Mouse (Mus musculus) CH12.LX (cell line): Measurements from ENCODE around the gene Fndc7. TPM values are rescaled to one million over a fixed set of nuclear protein-coding genes. Genes with fewer than 3 reads are reported as not detected.

Experiments
- DNase-seq: peaks from one replicate; pipeline ENCODE4 v3.0.0-alpha.2; 2013; ENCODE audit errors: extremely low read depth
- H3K27ac ChIP-seq: 2 replicates; pipeline ENCODE4 v1.5.1; 2012; ENCODE audit warnings: low read depth, mild to moderate bottlenecking, control low read depth, moderate library complexity; ENCODE audit not compliant: insufficient read depth
- H3K27me3 ChIP-seq: replicated peaks from 2 replicates; pipeline ENCODE3; 2012; ENCODE audit warnings: inconsistent platforms
- H3K36me3 ChIP-seq, 2 experiments: replicated peaks in 1 of 2; 2 replicates each; pipeline versions ENCODE3 to v1.6.1; 2012; ENCODE audit warnings: inconsistent platforms in 1 of 2, low read length in 1 of 2, mild to moderate bottlenecking in 1 of 2, mixed read lengths in 1 of 2, moderate library complexity in 1 of 2; ENCODE audit not compliant: control insufficient read depth in 1 of 2, insufficient read depth in 1 of 2
- H3K4me1 ChIP-seq, 2 experiments: 2 replicates each; pipeline ENCODE4 v1.6.1; 2012; ENCODE audit warnings: inconsistent platforms in 1 of 2, moderate library complexity in 1 of 2; ENCODE audit not compliant: insufficient read depth in 2 of 2, control insufficient read depth in 1 of 2
- H3K4me2 ChIP-seq: 2 replicates; pipeline ENCODE4 v1.6.1; 2012; ENCODE audit warnings: low read depth, mild to moderate bottlenecking, control low read depth; ENCODE audit not compliant: poor library complexity, insufficient read depth, severe bottlenecking
- H3K4me3 ChIP-seq, 3 experiments: fragments of 150-350 bp in 1 of 3; sonication (generic) in 1 of 3; replicated peaks in 1 of 3; 2 replicates each; pipeline versions ENCODE3 to v1.5.1; 2011 to 2012; ENCODE audit warnings: low read depth in 2 of 3, low read length in 2 of 3, mild to moderate bottlenecking in 2 of 3, moderate library complexity in 2 of 3, control low read depth in 1 of 3, improper control_type of control experiment in 1 of 3, inconsistent platforms in 1 of 3, mixed read lengths in 1 of 3; ENCODE audit not compliant: poor library complexity in 1 of 3
- H3K79me2 ChIP-seq: replicated peaks from 2 replicates; pipeline ENCODE4 v1.6.1; 2012; ENCODE audit warnings: mild to moderate bottlenecking, moderate library complexity; ENCODE audit not compliant: control insufficient read depth, poor library complexity, insufficient read depth, severe bottlenecking; ENCODE audit errors: extremely low read depth
- H3K9ac ChIP-seq: 2 replicates; pipeline ENCODE4 v1.6.1; 2012; ENCODE audit warnings: low read depth, mild to moderate bottlenecking, control low read depth, moderate library complexity; ENCODE audit not compliant: insufficient read depth
- H3K9me3 ChIP-seq: replicated peaks from 2 replicates; pipeline ENCODE3; 2012; ENCODE audit warnings: low read length, inconsistent platforms, mixed read lengths
- BHLHE40 ChIP-seq: IDR thresholded peaks from 2 replicates; pipeline ENCODE4 v1.6.1; 2011; ENCODE audit warnings: mild to moderate bottlenecking, low read depth, low read length, improper control_type of control experiment
- CHD1 ChIP-seq: IDR thresholded peaks from 2 replicates; pipeline ENCODE4 v1.6.1; 2012; ENCODE audit warnings: low read depth, low read length, improper control_type of control experiment, inconsistent platforms
- CHD2 ChIP-seq: IDR thresholded peaks from 2 replicates; pipeline ENCODE4 v1.6.1; 2011; ENCODE audit warnings: low read length, improper control_type of control experiment
- CTCF ChIP-seq, 2 experiments: IDR thresholded peaks in 1 of 2; conservative IDR thresholded peaks in 1 of 2; 2 replicates each; pipeline ENCODE4 v1.5.1; 2011 to 2012; ENCODE audit warnings: low read depth in 2 of 2, low read length in 2 of 2, improper control_type of control experiment in 1 of 2, inconsistent platforms in 1 of 2, mild to moderate bottlenecking in 1 of 2, moderate library complexity in 1 of 2
- ELF1 ChIP-seq: IDR thresholded peaks from 2 replicates; pipeline ENCODE4 v1.6.1; 2014; ENCODE audit warnings: low read depth, mild to moderate bottlenecking, inconsistent platforms, low read length, improper control_type of control experiment
- ETS1 ChIP-seq: conservative IDR thresholded peaks from 2 replicates; pipeline ENCODE4 v1.6.1; 2012; ENCODE audit warnings: low read depth, mild to moderate bottlenecking, inconsistent platforms, low read length, improper control_type of control experiment, moderate library complexity
- HCFC1 ChIP-seq: IDR thresholded peaks from 2 replicates; pipeline ENCODE4 v1.6.1; 2012; ENCODE audit warnings: low read depth, mild to moderate bottlenecking, inconsistent platforms, low read length, improper control_type of control experiment
- IRF4 ChIP-seq: IDR thresholded peaks from 2 replicates; pipeline ENCODE4 v1.6.1; 2014; ENCODE audit warnings: low read depth, mild to moderate bottlenecking, inconsistent platforms, low read length, improper control_type of control experiment
- JUN ChIP-seq: IDR thresholded peaks from 2 replicates; pipeline ENCODE4 v1.6.1; 2011; ENCODE audit warnings: low read depth, mild to moderate bottlenecking, low read length, improper control_type of control experiment, moderate library complexity; ENCODE audit not compliant: insufficient read depth
- JUND ChIP-seq: conservative IDR thresholded peaks from 2 replicates; pipeline ENCODE4 v1.6.1; 2011; ENCODE audit warnings: low read depth, low read length, improper control_type of control experiment
- KAT2A ChIP-seq: IDR thresholded peaks from 2 replicates; pipeline ENCODE4 v1.6.1; 2012; ENCODE audit warnings: low read length, improper control_type of control experiment, inconsistent platforms; ENCODE audit not compliant: insufficient replicate concordance
- MAFK ChIP-seq: IDR thresholded peaks from 2 replicates; pipeline ENCODE4 v1.6.1; 2011; ENCODE audit warnings: low read length, improper control_type of control experiment; ENCODE audit not compliant: insufficient replicate concordance
- MAX ChIP-seq: IDR thresholded peaks from 2 replicates; pipeline ENCODE4 v1.6.1; 2011; ENCODE audit warnings: low read length, improper control_type of control experiment
- MAZ ChIP-seq: IDR thresholded peaks from 2 replicates; pipeline ENCODE4 v1.6.1; 2012; ENCODE audit warnings: low read depth, mild to moderate bottlenecking, inconsistent platforms, low read length, improper control_type of control experiment, moderate library complexity
- MEF2A ChIP-seq: IDR thresholded peaks from 2 replicates; pipeline ENCODE4 v1.6.1; 2014; ENCODE audit warnings: low read depth, mild to moderate bottlenecking, inconsistent platforms, low read length, improper control_type of control experiment, borderline replicate concordance
- MXI1 ChIP-seq: IDR thresholded peaks from 2 replicates; pipeline ENCODE4 v1.6.1; 2011; ENCODE audit warnings: mild to moderate bottlenecking, low read depth, low read length, improper control_type of control experiment
- MYC ChIP-seq: IDR thresholded peaks from 2 replicates; pipeline ENCODE4 v1.6.1; 2011; ENCODE audit warnings: low read depth, mild to moderate bottlenecking, improper control_type of control experiment, low read length
- NRF1 ChIP-seq: IDR thresholded peaks from 2 replicates; pipeline ENCODE4 v1.6.1; 2014; ENCODE audit warnings: low read depth, mild to moderate bottlenecking, inconsistent platforms, low read length, improper control_type of control experiment, moderate library complexity
- PAX5 ChIP-seq: IDR thresholded peaks from 2 replicates; pipeline ENCODE4 v1.6.1; 2012; ENCODE audit warnings: low read length, inconsistent platforms, mixed read lengths
- POLR2A ChIP-seq: IDR thresholded peaks from 2 replicates; pipeline ENCODE4 v1.6.1; 2011; ENCODE audit warnings: low read depth, mild to moderate bottlenecking, improper control_type of control experiment, low read length
- POLR2AphosphoS2 ChIP-seq: IDR thresholded peaks from 2 replicates; pipeline ENCODE4 v1.6.1; 2011; ENCODE audit warnings: low read depth, low read length, improper control_type of control experiment
- RAD21 ChIP-seq: IDR thresholded peaks from 2 replicates; pipeline ENCODE4 v1.6.1; 2011; ENCODE audit warnings: low read depth, mild to moderate bottlenecking, low read length, improper control_type of control experiment, moderate library complexity
- RCOR1 ChIP-seq: conservative IDR thresholded peaks from 2 replicates; pipeline ENCODE4 v1.6.1; 2012; ENCODE audit warnings: low read depth, mild to moderate bottlenecking, inconsistent platforms, low read length, improper control_type of control experiment
- SIN3A ChIP-seq: IDR thresholded peaks from 2 replicates; pipeline ENCODE4 v1.6.1; 2012; ENCODE audit warnings: low read length, improper control_type of control experiment, inconsistent platforms
- SMC3 ChIP-seq: IDR thresholded peaks from 2 replicates; pipeline ENCODE4 v1.6.1; 2011; ENCODE audit warnings: low read depth, low read length, improper control_type of control experiment
- TBP ChIP-seq: conservative IDR thresholded peaks from 2 replicates; pipeline ENCODE4 v1.6.1; 2011; ENCODE audit warnings: low read depth, low read length, improper control_type of control experiment
- TCF12 ChIP-seq: IDR thresholded peaks from 2 replicates; pipeline ENCODE4 v1.6.1; 2014; ENCODE audit warnings: low read depth, mild to moderate bottlenecking, inconsistent platforms, low read length, improper control_type of control experiment
- UBTF ChIP-seq: IDR thresholded peaks from 2 replicates; pipeline ENCODE4 v1.6.1; 2012; ENCODE audit warnings: low read depth, mild to moderate bottlenecking, inconsistent platforms, low read length, improper control_type of control experiment, moderate library complexity
- USF1 ChIP-seq: IDR thresholded peaks from 2 replicates; pipeline ENCODE4 v1.6.1; 2014; ENCODE audit warnings: low read depth, mild to moderate bottlenecking, inconsistent platforms, low read length, improper control_type of control experiment
- USF2 ChIP-seq: conservative IDR thresholded peaks from 2 replicates; pipeline ENCODE4 v1.6.1; 2011; ENCODE audit warnings: low read depth, low read length, improper control_type of control experiment
- ZC3H11A ChIP-seq: IDR thresholded peaks from 2 replicates; pipeline ENCODE4 v1.6.1; 2012; ENCODE audit warnings: low read depth, mild to moderate bottlenecking, inconsistent platforms, low read length, improper control_type of control experiment
- ZMIZ1 ChIP-seq: IDR thresholded peaks from 2 replicates; pipeline ENCODE4 v1.6.1; 2012; ENCODE audit warnings: low read depth, mild to moderate bottlenecking, inconsistent platforms, low read length, improper control_type of control experiment
- ZNF384 ChIP-seq: IDR thresholded peaks from 2 replicates; pipeline ENCODE4 v1.6.1; 2012; ENCODE audit warnings: low read depth, low read length, improper control_type of control experiment, inconsistent platforms
- dilution Hi-C: fragments of 300-500 bp; cut with MboI; formaldehyde crosslinking; loops from 2 replicates; pipeline ENCODE4 v1.14.3; 2020; ENCODE audit warnings: low sequenced_read_pairs; ENCODE audit not compliant: extremely low pct_unique_long_range_greater_than_20kb, extremely low pct_ligation_motif_present
- in situ Hi-C: fragments of 300-500 bp; cut with MboI; formaldehyde crosslinking; loops from 3 replicates; pipeline ENCODE4 v1.14.3; 2019; ENCODE audit warnings: low sequenced_read_pairs, low pct_ligation_motif_present, low pct_unique_long_range_greater_than_20kb, mixed read lengths
- polyA plus RNA-seq: library from polyadenylated mRNA; unstranded; fragments of >175 nt; gene quantifications from 2 replicates; pipeline ENCODE4 v1.2.1, GENCODE M21; 2012; ENCODE audit warnings: low read depth; ENCODE audit not compliant: insufficient read length
- total RNA-seq, 2 experiments: library from RNA; depleted of rRNA; stranded (reverse); fragments of 300-350 nt in 1 of 2; fragments of >200 nt in 1 of 2; gene quantifications; 2 replicates each; pipeline ENCODE4 v1.2.3; 2012 to 2014

The Fndc7 gene
- total and polyA plus RNA-seq, 3 experiments: 0.61 to 1.1 (median 0.81) TPM

- H3K79me2 ChIP-seq: no peaks in the 10 kb centered on the region
- peak overlapping the region; percentile 51; the same call in 1 of the 2 replicates for H3K4me2 ChIP-seq
- TF ChIP-seq HCFC1 (no peak), ZMIZ1 (no peak)
- dilution Hi-C loops: no loop called here
- H3K36me3 ChIP-seq: no peaks in the 10 kb centered on the region
- in situ Hi-C loops: no loop called here
- H3K4me3 ChIP-seq: peak overlapping the region in 1 of 3 experiments; percentile 26
- peaks cover 32 to 62% of the 10 kb centered on the region in 2 experiments for H3K4me1 ChIP-seq
- H3K27me3 ChIP-seq: no peaks in the 10 kb centered on the region
- no peaks in the 10 kb centered on the region for H3K9me3 ChIP-seq
- peak overlapping the region; percentile 91 for H3K27ac ChIP-seq
- DNase-seq: no peak
- H3K9ac ChIP-seq: peak overlapping the region; percentile 33; the same call in 1 of the 2 replicates
Measured at GRCm38 (mm10) chr3:108851075-108851474, 38.7 kb downstream of the Fndc7 start.

- H3K9ac ChIP-seq: peak overlapping the region; percentile 33; the same call in 1 of the 2 replicates
- H3K4me1 ChIP-seq: peaks cover 28 to 57% of the 10 kb centered on the region in 2 experiments
- H3K79me2 ChIP-seq: no peaks in the 10 kb centered on the region
- dilution Hi-C loops (no loop called here), in situ Hi-C loops (no loop called here)
- H3K4me2 ChIP-seq: peak overlapping the region; percentile 51; the same call in 1 of the 2 replicates
- peak overlapping the region; percentile 91 for H3K27ac ChIP-seq
- no peaks in the 10 kb centered on the region for H3K36me3 ChIP-seq
- peak; percentile 79 for DNase-seq
- H3K9me3 ChIP-seq: no peaks in the 10 kb centered on the region
- H3K4me3 ChIP-seq: no peak overlapping the region
- H3K27me3 ChIP-seq: no peaks in the 10 kb centered on the region
- TF ChIP-seq CHD1: no peak
- TF ChIP-seq CTCF (conservative IDR thresholded peaks at IDR 0.05 in 1 of 2, IDR thresholded peaks at IDR 0.05 in 1 of 2; ENCODE audit: low read depth in 2 of 2, low read length in 2 of 2): no peak
- TF ChIP-seq RCOR1: no peak
- TF ChIP-seq MAFK: no peak
- no peak; the same call in 1 of the 2 replicates for TF ChIP-seq MEF2A
- TF ChIP-seq JUN: peak; percentile 48; the same call in 1 of the 2 replicates
- no peak for TF ChIP-seq KAT2A
- no peak for TF ChIP-seq MYC
- no peak for TF ChIP-seq USF1
- no peak for TF ChIP-seq SIN3A
- peak; percentile 78 for TF ChIP-seq ETS1
- no peak for TF ChIP-seq NRF1
- TF ChIP-seq ELF1: 0 out of 2 replicates have a peak, but pooled peaks have one; percentile 28
- no peak for TF ChIP-seq MAZ
- TF ChIP-seq HCFC1: no peak
- peak; percentile 71 for TF ChIP-seq IRF4
- TF ChIP-seq ZC3H11A: no peak
- TF ChIP-seq RAD21: no peak
- no peak for TF ChIP-seq POLR2A
- TF ChIP-seq POLR2AphosphoS2: no peak
- TF ChIP-seq PAX5: no peak
- TF ChIP-seq MAX: no peak
- TF ChIP-seq BHLHE40: peak; percentile 85
- TF ChIP-seq TCF12: 0 out of 2 replicates have a peak, but pooled peaks have one; percentile 17
- no peak for TF ChIP-seq JUND
- no peak for TF ChIP-seq USF2
- no peak for TF ChIP-seq SMC3
- TF ChIP-seq TBP: 0 out of 2 replicates have a peak, but pooled peaks have one; percentile 37
- no peak for TF ChIP-seq UBTF
- TF ChIP-seq ZNF384: no peak
- TF ChIP-seq MXI1: no peak
- no peak for TF ChIP-seq ZMIZ1
- TF ChIP-seq CHD2: no peak
Measured at GRCm38 (mm10) chr3:108850506-108850905, 39.3 kb downstream of the Fndc7 start.
